Mouse (Mus musculus): ENCODE measurements around the gene Lhfpl4. TPM values are rescaled to one million over a fixed set of nuclear protein-coding genes. Genes with fewer than 3 reads are reported as not detected.

Gene Lhfpl4
- total RNA-seq, 1 experiment, result 5.2 TPM

- no peak for TF ChIP-seq ZC3H11A (IDR thresholded peaks at IDR 0.05; ENCODE audit: borderline replicate concordance, low read depth, low read length)
- TF ChIP-seq HCFC1 (IDR thresholded peaks at IDR 0.05; ENCODE audit: borderline replicate concordance, insufficient read depth, low read length), result no peak
- no peak for TF ChIP-seq ZNF384 (IDR thresholded peaks at IDR 0.05; ENCODE audit: low read depth, low read length)
- TF ChIP-seq CHD2 (IDR thresholded peaks at IDR 0.05; ENCODE audit: low read depth, low read length), result no peak
- TF ChIP-seq MAFK (IDR thresholded peaks at IDR 0.05; ENCODE audit: insufficient read depth, low read depth, low read length), result no peak
- Histone ChIP-seq H3K9me3 (ENCODE audit: control insufficient read depth, insufficient read depth, low read depth, low read length) (no peaks in the 10 kb centered on the region), H3K9ac (ENCODE audit: insufficient read depth, low read depth, low read length, poor library complexity, severe bottlenecking) (no peak overlapping the region), H3K4me3 (ENCODE audit: insufficient read depth in 1 of 2, low read depth in 1 of 2, low read length in 2 of 2, poor library complexity in 1 of 2, severe bottlenecking in 1 of 2) (no peak overlapping the region), H3K27ac (ENCODE audit: insufficient read depth, low read depth, low read length, poor library complexity, severe bottlenecking) (no peak overlapping the region), H3K36me3 (ENCODE audit: control insufficient read depth, insufficient read depth, low read length, poor library complexity, severe bottlenecking) (peaks cover 3% of the 10 kb centered on the region; the same call in 1 of the 2 replicates), H3K4me1 (ENCODE audit: control insufficient read depth in 2 of 2, insufficient read depth in 2 of 2, low read length in 2 of 2, poor library complexity in 1 of 2) (peaks cover 0 to 2% of the 10 kb centered on the region in 2 experiments; a peak in 1 of 4 replicates)
- in situ Hi-C loops (cut with MboI; ENCODE audit: low sequenced_read_pairs in 2 of 2, unreplicated experiment in 2 of 2), result no loop called here
- no peak for DNase-seq (ENCODE audit: low read depth, low spot score)
Observed at GRCm38 (mm10) chr6:113235141-113235540, 40.0 kb upstream of the Lhfpl4 start.

- in situ Hi-C loops (cut with MboI; ENCODE audit: low sequenced_read_pairs in 2 of 2, unreplicated experiment in 2 of 2), result no loop called here
- Histone ChIP-seq H3K4me3 (ENCODE audit: insufficient read depth in 1 of 2, low read depth in 1 of 2, low read length in 2 of 2, poor library complexity in 1 of 2, severe bottlenecking in 1 of 2) (no peak overlapping the region), H3K9me3 (ENCODE audit: control insufficient read depth, insufficient read depth, low read depth, low read length) (no peaks in the 10 kb centered on the region), H3K27ac (ENCODE audit: insufficient read depth, low read depth, low read length, poor library complexity, severe bottlenecking) (no peak overlapping the region), H3K36me3 (ENCODE audit: control insufficient read depth, insufficient read depth, low read length, poor library complexity, severe bottlenecking) (no peaks in the 10 kb centered on the region), H3K4me1 (ENCODE audit: control insufficient read depth in 2 of 2, insufficient read depth in 2 of 2, low read length in 2 of 2, poor library complexity in 1 of 2) (0 out of 4 replicates have a peak, but pooled peaks cover 0 to 2% of the 10 kb centered on the region in 2 experiments), H3K9ac (ENCODE audit: insufficient read depth, low read depth, low read length, poor library complexity, severe bottlenecking) (no peak overlapping the region)
- DNase-seq (ENCODE audit: low read depth, low spot score), result no peak
- TF ChIP-seq CHD2 (IDR thresholded peaks at IDR 0.05; ENCODE audit: low read depth, low read length) (no peak), ZC3H11A (IDR thresholded peaks at IDR 0.05; ENCODE audit: borderline replicate concordance, low read depth, low read length) (no peak), HCFC1 (IDR thresholded peaks at IDR 0.05; ENCODE audit: borderline replicate concordance, insufficient read depth, low read length) (no peak), MAFK (IDR thresholded peaks at IDR 0.05; ENCODE audit: insufficient read depth, low read depth, low read length) (no peak), ZNF384 (IDR thresholded peaks at IDR 0.05; ENCODE audit: low read depth, low read length) (no peak)
Observed at GRCm38 (mm10) chr6:113226705-113227104, 31.5 kb upstream of the Lhfpl4 start.

GRCm38 (mm10) chr6:113225798-113226197, 30.6 kb upstream of the Lhfpl4 start:
- Histone ChIP-seq H3K27ac (ENCODE audit: insufficient read depth, low read depth, low read length, poor library complexity, severe bottlenecking) (no peak overlapping the region), H3K4me3 (ENCODE audit: insufficient read depth in 1 of 2, low read depth in 1 of 2, low read length in 2 of 2, poor library complexity in 1 of 2, severe bottlenecking in 1 of 2) (no peak overlapping the region), H3K36me3 (ENCODE audit: control insufficient read depth, insufficient read depth, low read length, poor library complexity, severe bottlenecking) (no peaks in the 10 kb centered on the region), H3K4me1 (ENCODE audit: control insufficient read depth in 2 of 2, insufficient read depth in 2 of 2, low read length in 2 of 2, poor library complexity in 1 of 2) (0 out of 4 replicates have a peak, but pooled peaks cover 0 to 2% of the 10 kb centered on the region in 2 experiments), H3K9me3 (ENCODE audit: control insufficient read depth, insufficient read depth, low read depth, low read length) (no peaks in the 10 kb centered on the region), H3K9ac (ENCODE audit: insufficient read depth, low read depth, low read length, poor library complexity, severe bottlenecking) (no peak overlapping the region)
- no peak for TF ChIP-seq CHD2 (IDR thresholded peaks at IDR 0.05; ENCODE audit: low read depth, low read length)
- no peak for TF ChIP-seq ZNF384 (IDR thresholded peaks at IDR 0.05; ENCODE audit: low read depth, low read length)
- TF ChIP-seq ZC3H11A (IDR thresholded peaks at IDR 0.05; ENCODE audit: borderline replicate concordance, low read depth, low read length), result no peak
- DNase-seq (ENCODE audit: low read depth, low spot score), result no peak
- in situ Hi-C loops (cut with MboI; ENCODE audit: low sequenced_read_pairs in 2 of 2, unreplicated experiment in 2 of 2), result no loop called here

GRCm38 (mm10) chr6:113216280-113216679, 21.1 kb upstream of the Lhfpl4 start:
- no peaks in the 10 kb centered on the region for H3K9me3 ChIP-seq (ENCODE audit: control insufficient read depth, insufficient read depth, low read depth, low read length)
- in situ Hi-C loops (cut with MboI; ENCODE audit: low sequenced_read_pairs in 2 of 2, unreplicated experiment in 2 of 2), result no loop called here
- no peak for DNase-seq (ENCODE audit: low read depth, low spot score)
- no peak overlapping the region for H3K4me3 ChIP-seq (ENCODE audit: insufficient read depth in 1 of 2, low read depth in 1 of 2, low read length in 2 of 2, poor library complexity in 1 of 2, severe bottlenecking in 1 of 2)
- H3K36me3 ChIP-seq (ENCODE audit: control insufficient read depth, insufficient read depth, low read length, poor library complexity, severe bottlenecking), result no peaks in the 10 kb centered on the region
- no peaks in the 10 kb centered on the region for H3K4me1 ChIP-seq (ENCODE audit: control insufficient read depth in 2 of 2, insufficient read depth in 2 of 2, low read length in 2 of 2, poor library complexity in 1 of 2)
- no peak overlapping the region for H3K27ac ChIP-seq (ENCODE audit: insufficient read depth, low read depth, low read length, poor library complexity, severe bottlenecking)
- peak; percentile 2; the same call in 1 of the 2 replicates for TF ChIP-seq ZC3H11A (IDR thresholded peaks at IDR 0.05; ENCODE audit: borderline replicate concordance, low read depth, low read length)
- no peak for TF ChIP-seq HCFC1 (IDR thresholded peaks at IDR 0.05; ENCODE audit: borderline replicate concordance, insufficient read depth, low read length)
- H3K9ac ChIP-seq (ENCODE audit: insufficient read depth, low read depth, low read length, poor library complexity, severe bottlenecking), result no peak overlapping the region

- no peak overlapping the region for H3K9ac ChIP-seq (ENCODE audit: insufficient read depth, low read depth, low read length, poor library complexity, severe bottlenecking)
- peak overlapping the region; percentile 84 to 86; a peak in 3 of 4 replicates for H3K4me3 ChIP-seq (ENCODE audit: insufficient read depth in 1 of 2, low read depth in 1 of 2, low read length in 2 of 2, poor library complexity in 1 of 2, severe bottlenecking in 1 of 2)
- no peak overlapping the region for H3K27ac ChIP-seq (ENCODE audit: insufficient read depth, low read depth, low read length, poor library complexity, severe bottlenecking)
- TF ChIP-seq ZC3H11A (IDR thresholded peaks at IDR 0.05; ENCODE audit: borderline replicate concordance, low read depth, low read length) (no peak), MAFK (IDR thresholded peaks at IDR 0.05; ENCODE audit: insufficient read depth, low read depth, low read length) (no peak), ZNF384 (IDR thresholded peaks at IDR 0.05; ENCODE audit: low read depth, low read length) (no peak), HCFC1 (IDR thresholded peaks at IDR 0.05; ENCODE audit: borderline replicate concordance, insufficient read depth, low read length) (no peak)
- peaks cover 1 to 4% of the 10 kb centered on the region in 2 experiments; a peak in 2 of 4 replicates for H3K4me1 ChIP-seq (ENCODE audit: control insufficient read depth in 2 of 2, insufficient read depth in 2 of 2, low read length in 2 of 2, poor library complexity in 1 of 2)
- DNase-seq (ENCODE audit: low read depth, low spot score), result no peak
- no peaks in the 10 kb centered on the region for H3K9me3 ChIP-seq (ENCODE audit: control insufficient read depth, insufficient read depth, low read depth, low read length)
- no peaks in the 10 kb centered on the region for H3K36me3 ChIP-seq (ENCODE audit: control insufficient read depth, insufficient read depth, low read length, poor library complexity, severe bottlenecking)
- in situ Hi-C loops (cut with MboI; ENCODE audit: low sequenced_read_pairs in 2 of 2, unreplicated experiment in 2 of 2), result no loop called here
Observed at GRCm38 (mm10) chr6:113195596-113195992, 410 bp upstream of the Lhfpl4 start.

Measured in ES-E14 (cell line).